Mouse (Mus musculus) embryonic fibroblast, embryonic 13.5 days (primary cell): Measurements from ENCODE around the gene Atp13a4.

Experiments used
- CTCF ChIP-seq: IDR thresholded peaks from 2 replicates; pipeline ENCODE4 v1.5.1; 2011; ENCODE audit warnings: mild to moderate bottlenecking, control low read depth, low read length, moderate library complexity, borderline replicate concordance; ENCODE audit not compliant: insufficient read depth
- POLR2A ChIP-seq: IDR thresholded peaks from 2 replicates; pipeline ENCODE4 v1.6.1; 2011; ENCODE audit warnings: low read depth, mild to moderate bottlenecking, control low read depth, low read length, moderate library complexity

DNA sequence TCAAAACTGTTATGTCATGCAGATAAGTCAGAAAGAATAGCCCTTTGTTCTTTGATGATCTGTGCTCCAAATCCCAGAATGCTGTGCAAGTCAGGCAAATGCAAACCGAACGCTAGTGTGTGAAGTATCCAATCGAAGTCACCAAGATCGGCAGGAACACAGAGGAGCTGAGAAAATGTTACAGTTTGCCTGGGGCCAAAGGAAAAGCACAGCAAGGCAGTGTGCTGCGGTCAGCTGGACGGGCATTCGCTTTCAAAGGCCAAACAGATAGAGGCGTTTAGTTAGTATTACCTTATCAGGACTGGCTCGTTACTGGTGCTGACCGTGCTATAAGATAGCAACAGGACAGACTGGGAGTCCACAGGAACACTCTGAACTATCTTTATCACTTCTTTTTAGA, 15.8 kb upstream of the Atp13a4 start:
- TF ChIP-seq CTCF, result no peak
- TF ChIP-seq POLR2A, result no peak
